Mouse (Mus musculus) ES-E14 (cell line): ENCODE results near the gene Slain1. TPM values are rescaled to one million over a fixed set of nuclear protein-coding genes. Genes with fewer than 3 reads are reported as not detected.

Source experiments
- DNase-seq: peaks from one replicate; pipeline ENCODE4 v3.0.0-alpha.2; 2013; ENCODE audit warnings: low read depth, low spot score
- H3K27ac ChIP-seq: 2 replicates; pipeline ENCODE4 v1.5.1; 2012; ENCODE audit warnings: low read depth, mild to moderate bottlenecking, low read length, moderate library complexity, mixed read lengths; ENCODE audit not compliant: poor library complexity, insufficient read depth, severe bottlenecking
- H3K36me3 ChIP-seq: 2 replicates; pipeline ENCODE4 v1.6.1; 2012; ENCODE audit warnings: mild to moderate bottlenecking, low read length, moderate library complexity, mixed read lengths; ENCODE audit not compliant: control insufficient read depth, poor library complexity, insufficient read depth, severe bottlenecking
- H3K4me1 ChIP-seq, 2 experiments: fragments of 150-350 bp in 1 of 2; sonication (generic) in 1 of 2; 2 replicates each; pipeline ENCODE4 v1.6.1; 2012; ENCODE audit warnings: low read length in 2 of 2, mild to moderate bottlenecking in 1 of 2, mixed read lengths in 1 of 2; ENCODE audit not compliant: control insufficient read depth in 2 of 2, insufficient read depth in 2 of 2, poor library complexity in 1 of 2
- H3K4me3 ChIP-seq, 2 experiments: fragments of 150-350 bp in 1 of 2; sonication (generic) in 1 of 2; 2 replicates each; pipeline ENCODE4 v1.5.1; 2012; ENCODE audit warnings: low read length in 2 of 2, low read depth in 1 of 2, mild to moderate bottlenecking in 1 of 2, mixed read lengths in 1 of 2; ENCODE audit not compliant: insufficient read depth in 1 of 2, poor library complexity in 1 of 2, severe bottlenecking in 1 of 2
- H3K9ac ChIP-seq: 2 replicates; pipeline ENCODE4 v1.6.1; 2012; ENCODE audit warnings: low read depth, mild to moderate bottlenecking, low read length, mixed read lengths; ENCODE audit not compliant: poor library complexity, insufficient read depth, severe bottlenecking
- H3K9me3 ChIP-seq: fragments of 150-350 bp; sonication (generic); 2 replicates; pipeline ENCODE4 v1.6.1; 2012; ENCODE audit warnings: low read depth, mild to moderate bottlenecking, low read length; ENCODE audit not compliant: control insufficient read depth, insufficient read depth
- CHD2 ChIP-seq: IDR thresholded peaks from 2 replicates; pipeline ENCODE4 v1.6.1; 2014; ENCODE audit warnings: mild to moderate bottlenecking, low read depth, low read length, inconsistent platforms
- HCFC1 ChIP-seq: IDR thresholded peaks from 2 replicates; pipeline ENCODE4 v1.6.1; 2012; ENCODE audit warnings: low read length, inconsistent platforms, borderline replicate concordance; ENCODE audit not compliant: insufficient read depth
- MAFK ChIP-seq: IDR thresholded peaks from 2 replicates; pipeline ENCODE4 v1.6.1; 2014; ENCODE audit warnings: mild to moderate bottlenecking, low read depth, low read length, inconsistent platforms; ENCODE audit not compliant: insufficient read depth
- ZC3H11A ChIP-seq: IDR thresholded peaks from 2 replicates; pipeline ENCODE4 v1.6.1; 2012; ENCODE audit warnings: low read depth, mild to moderate bottlenecking, inconsistent platforms, low read length, borderline replicate concordance
- ZNF384 ChIP-seq: IDR thresholded peaks from 2 replicates; pipeline ENCODE4 v1.6.1; 2012; ENCODE audit warnings: low read depth, low read length, inconsistent platforms
- in situ Hi-C, 2 experiments: fragments of 600-800 bp; cut with MboI; formaldehyde crosslinking; loops; one replicate each; pipeline ENCODE4 v1.15.1; 2025; ENCODE audit warnings: low sequenced_read_pairs in 2 of 2, inconsistent platforms in 1 of 2; ENCODE audit not compliant: unreplicated experiment in 2 of 2
- total RNA-seq: library from RNA; depleted of rRNA; stranded (reverse); fragments of 300-350 nt; gene quantifications from 2 replicates; pipeline ENCODE4 v1.2.3, GENCODE M21; 2012; rRNA removed

Slain1 gene
- total RNA-seq, 1 experiment: 3.8 TPM

- DNase-seq: no peak
- Histone ChIP-seq H3K4me1 (no peaks in the 10 kb centered on the region), H3K27ac (no peak overlapping the region), H3K9me3 (no peaks in the 10 kb centered on the region), H3K4me3 (no peak overlapping the region), H3K36me3 (no peaks in the 10 kb centered on the region), H3K9ac (no peak overlapping the region)
- TF ChIP-seq ZNF384: no peak
- no peak for TF ChIP-seq ZC3H11A
- TF ChIP-seq MAFK: no peak
- no peak for TF ChIP-seq HCFC1
- TF ChIP-seq CHD2: no peak
- in situ Hi-C loops: no loop called here
These were observed 104.0 kb downstream of the Slain1 start for GRCm38 (mm10) chr14:103754041-103754440.

- in situ Hi-C loops: no loop called here
- Histone ChIP-seq H3K9me3 (no peaks in the 10 kb centered on the region), H3K27ac (no peak overlapping the region), H3K4me1 (no peaks in the 10 kb centered on the region), H3K9ac (no peak overlapping the region), H3K4me3 (no peak overlapping the region), H3K36me3 (no peaks in the 10 kb centered on the region)
- TF ChIP-seq CHD2 (no peak), ZNF384 (no peak), MAFK (no peak), HCFC1 (no peak), ZC3H11A (no peak)
- no peak for DNase-seq
These were observed 104.4 kb downstream of the Slain1 start for GRCm38 (mm10) chr14:103754465-103754864.

Other genes starting within 250 kb of the Slain1 start
- gene Scel, start 136.9 kb upstream of the Slain1 start, total RNA-seq: 0.49 and 0.95 TPM in 2 replicates
- gene Ednrb, start 194.2 kb downstream of the Slain1 start, total RNA-seq: 0.11 and 0.18 TPM in 2 replicates